Mouse (Mus musculus) G1E-ER4 (cell line): ENCODE measurements around the gene Zfp987. TPM values are rescaled to one million over a fixed set of nuclear protein-coding genes. Genes with fewer than 3 reads are reported as not detected.
"Not testable (repeated sequence)": the region's sequence is repeated elsewhere in the genome, so short reads cannot be mapped to it uniquely, and the experiment has no call there.

ENCODE experiments used
- GATA1 ChIP-seq: IDR thresholded peaks from one replicate; pipeline ENCODE4 v1.8.0; 2012; ENCODE audit warnings: low read length, inconsistent platforms
- polyA plus RNA-seq: library from polyadenylated mRNA; stranded (reverse); fragments of >175 nt; gene quantifications from 2 replicates; pipeline ENCODE4 v1.2.3, GENCODE M21; 2012

Zfp987 gene
- not detected in 2 replicates for polyA plus RNA-seq

DNA sequence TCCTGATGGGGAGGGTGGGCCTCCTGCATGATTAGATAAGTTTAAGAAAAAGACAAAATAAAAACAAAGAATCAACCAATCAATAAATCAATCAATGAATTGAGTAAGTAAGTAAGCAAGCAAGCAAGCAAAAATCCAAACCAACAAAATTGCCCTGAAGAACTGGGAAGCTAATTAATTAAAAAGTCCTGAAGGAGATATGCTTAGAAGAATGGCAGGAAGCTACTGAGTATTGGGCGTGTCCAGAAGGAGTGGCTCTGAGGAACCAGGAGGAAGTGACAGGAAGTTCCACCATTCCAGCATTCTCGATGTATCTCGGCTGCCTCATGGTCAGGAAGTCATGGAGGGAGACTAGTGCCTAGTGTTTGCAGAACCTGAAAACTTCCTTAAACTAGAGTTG lies at the start of gene Zfp987:
Gene Zfp987 (plus strand): TSS at position 301 of the 400 bp plus-strand sequence.
- not testable (repeated sequence) for TF ChIP-seq GATA1

- no peak for TF ChIP-seq GATA1
Observed at GRCm38 (mm10) chr4:146055335-146055734, 41.8 kb upstream of the Zfp987 start.

DNA sequence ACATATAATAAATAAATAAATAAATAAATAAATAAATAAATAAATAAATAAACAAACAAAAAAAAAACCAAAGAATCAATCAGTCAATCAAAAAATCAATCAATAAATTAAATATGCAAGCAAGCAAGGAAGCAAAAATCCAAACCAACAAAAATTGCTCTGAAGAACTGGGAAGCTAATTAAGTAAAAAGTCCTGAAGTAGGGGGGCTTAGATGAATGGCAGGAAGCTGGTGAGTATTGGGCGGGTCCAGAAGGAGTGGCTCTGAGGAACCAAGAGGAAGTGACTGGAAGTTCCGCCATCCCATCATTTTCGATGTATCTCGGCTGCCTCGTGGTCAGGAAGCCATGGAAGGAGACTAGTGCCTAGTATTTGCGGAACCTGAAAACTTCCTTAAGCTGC lies 59.4 kb downstream of the Zfp987 start, which contains the start of gene Zfp600:
Gene Zfp600 (plus strand): TSS at position 301 of the 400 bp plus-strand sequence.
- not testable (repeated sequence) for TF ChIP-seq GATA1

Other genes starting within 250 kb of the Zfp987 start
- gene Zfp986, start 228.5 kb upstream of the Zfp987 start, polyA plus RNA-seq, result not detected in 2 replicates
- not detected in 2 replicates for gene Zfp600, start 59.5 kb downstream of the Zfp987 start, polyA plus RNA-seq